Mouse (Mus musculus) kidney, embryonic 16.5 days (tissue): ENCODE measurements around the gene Zfp335. TPM values are rescaled to one million over a fixed set of nuclear protein-coding genes. Genes with fewer than 3 reads are reported as not detected.

ENCODE experiments used
- ATAC-seq: fragments of 200-750 bp; cut with Nextera tagmentation; 2 replicates; pipeline ENCODE4 v1.8.0; 2017; ENCODE audit warnings: moderate TSS enrichment; ENCODE audit not compliant: low FRiP score, low TSS enrichment
- H3K27ac ChIP-seq: fragments of 300-500 bp; sonication (generic); 2 replicates; pipeline ENCODE4 v1.5.1; 2014; ENCODE audit warnings: low read length
- H3K27me3 ChIP-seq: fragments of 300-500 bp; sonication (generic); 2 replicates; pipeline ENCODE4 v1.6.1; 2014; ENCODE audit warnings: low read length, control low read depth, mixed read lengths; ENCODE audit not compliant: insufficient read depth
- H3K36me3 ChIP-seq: fragments of 300-500 bp; sonication (generic); 2 replicates; pipeline ENCODE4 v1.6.1; 2014; ENCODE audit warnings: low read length, control low read depth, mixed read lengths; ENCODE audit not compliant: insufficient read depth
- H3K4me1 ChIP-seq: fragments of 300-500 bp; sonication (generic); 2 replicates; pipeline ENCODE4 v1.6.1; 2014; ENCODE audit warnings: low read length, control low read depth, mixed read lengths; ENCODE audit not compliant: insufficient read depth
- H3K4me2 ChIP-seq: fragments of 300-500 bp; sonication (generic); replicated peaks from 2 replicates; pipeline ENCODE4 v1.6.1; 2014; ENCODE audit warnings: low read depth, low read length
- H3K4me3 ChIP-seq: fragments of 300-500 bp; sonication (generic); 2 replicates; pipeline ENCODE4 v1.5.1; 2014; ENCODE audit warnings: mild to moderate bottlenecking, low read length
- H3K9ac ChIP-seq: fragments of 300-500 bp; sonication (generic); replicated peaks from 2 replicates; pipeline ENCODE4 v1.6.1; 2014; ENCODE audit warnings: low read length
- H3K9me3 ChIP-seq: fragments of 300-500 bp; sonication (generic); 2 replicates; pipeline ENCODE4 v1.6.1; 2016; ENCODE audit warnings: low read length, control low read depth
- WGBS: fragments of 180-500 bp; shearing (Covaris S2); extraction: QIAGEN DNeasy Blood & Tissue Kit; methylation state at CpG from one replicate; pipeline ENCODE4 v1.1.7; 2014; 5-methylcytosine and 5-hydroxymethylcytosine counted together
- polyA plus RNA-seq: library from polyadenylated mRNA; unstranded; fragments of >200 nt; fragmentation: Nextera tagmentation; extraction: Ambion mirVana; gene quantifications from 2 replicates; pipeline ENCODE4 v1.2.1, GENCODE M21; 2015

The Zfp335 gene
- polyA plus RNA-seq, 1 experiment from 2014 or later: 15.1 TPM

GRCm38 (mm10) chr2:164948962-164949361 lies 37.4 kb upstream of the Zfp335 start:
- Histone ChIP-seq H3K4me3 (peak overlapping the region; percentile 22), H3K27me3 (peaks cover 68% of the 10 kb centered on the region), H3K4me1 (peaks cover 10% of the 10 kb centered on the region), H3K9me3 (0 out of 2 replicates have a peak, but pooled peaks cover 4% of the 10 kb centered on the region), H3K9ac (no peak overlapping the region), H3K36me3 (no peaks in the 10 kb centered on the region), H3K4me2 (peak overlapping the region; percentile 40), H3K27ac (no peak overlapping the region)
- 6% methylated on average over 25 of the region's 25 CpGs for WGBS
- no peak for ATAC-seq

DNA sequence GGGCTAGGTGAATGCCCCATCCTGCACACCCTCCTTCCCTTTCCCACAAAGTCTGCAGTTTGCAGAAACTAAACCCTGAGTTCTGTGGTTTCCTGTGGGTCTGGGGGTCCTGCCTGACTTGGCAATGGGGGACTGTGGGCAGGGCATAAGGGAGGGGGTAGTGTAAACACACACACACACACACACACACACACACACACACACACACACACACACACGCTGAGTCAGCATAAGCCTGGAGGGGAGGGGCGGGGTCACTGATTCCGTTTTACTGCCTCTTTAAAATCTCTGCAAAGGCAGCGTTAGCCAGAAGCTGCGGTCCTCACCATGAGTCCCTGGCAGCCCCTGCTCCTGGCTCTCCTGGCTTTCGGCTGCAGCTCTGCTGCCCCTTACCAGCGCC lies 36.4 kb upstream of the Zfp335 start:
- no peaks in the 10 kb centered on the region for H3K36me3 ChIP-seq
- H3K4me2 ChIP-seq: no peak overlapping the region
- peaks cover 66% of the 10 kb centered on the region for H3K27me3 ChIP-seq
- H3K27ac ChIP-seq: no peak overlapping the region
- H3K9ac ChIP-seq: no peak overlapping the region
- 3% methylated on average over 7 of the region's 7 CpGs for WGBS
- 0 out of 2 replicates have a peak, but pooled peaks cover 4% of the 10 kb centered on the region for H3K9me3 ChIP-seq
- ATAC-seq: no peak
- H3K4me1 ChIP-seq: peaks cover 7% of the 10 kb centered on the region
- no peak overlapping the region for H3K4me3 ChIP-seq

DNA sequence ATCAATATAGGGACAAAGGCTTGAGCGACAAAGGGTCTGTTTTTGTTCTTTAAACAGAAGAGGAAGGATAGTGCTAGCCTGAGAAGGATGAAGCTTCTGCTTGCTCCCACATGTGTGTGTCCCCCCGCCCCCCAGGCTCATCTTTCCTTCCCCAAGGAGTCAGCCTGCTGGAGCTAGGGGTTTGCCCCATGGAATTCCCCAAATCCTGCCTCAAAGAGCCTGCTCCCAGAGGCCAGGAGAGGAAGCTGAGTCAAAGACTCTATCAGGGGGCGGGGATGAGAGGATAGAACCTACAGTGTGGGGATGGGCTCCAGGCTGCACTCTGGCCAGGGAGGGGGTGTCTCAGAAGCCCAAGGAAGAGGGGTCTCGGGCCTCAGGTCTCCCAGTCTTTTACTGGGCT lies 35.9 kb upstream of the Zfp335 start:
- no peak overlapping the region for H3K4me2 ChIP-seq
- H3K4me3 ChIP-seq: no peak overlapping the region
- peaks cover 61% of the 10 kb centered on the region for H3K27me3 ChIP-seq
- no peaks in the 10 kb centered on the region for H3K36me3 ChIP-seq
- ATAC-seq: no peak
- H3K9me3 ChIP-seq: 0 out of 2 replicates have a peak, but pooled peaks cover 4% of the 10 kb centered on the region
- peaks cover 7% of the 10 kb centered on the region; the same call in 1 of the 2 replicates for H3K4me1 ChIP-seq
- 42% methylated on average over 4 of the region's 4 CpGs for WGBS
- no peak overlapping the region for H3K27ac ChIP-seq
- no peak overlapping the region for H3K9ac ChIP-seq

- H3K4me2 ChIP-seq: no peak overlapping the region
- H3K27me3 ChIP-seq: peaks cover 17% of the 10 kb centered on the region
- H3K4me3 ChIP-seq: no peak overlapping the region
- no peak overlapping the region for H3K27ac ChIP-seq
- WGBS: 28% methylated on average over 5 of the region's 5 CpGs
- peaks cover 38% of the 10 kb centered on the region for H3K4me1 ChIP-seq
- no peaks in the 10 kb centered on the region for H3K36me3 ChIP-seq
- ATAC-seq: no peak
- no peaks in the 10 kb centered on the region for H3K9me3 ChIP-seq
- no peak overlapping the region for H3K9ac ChIP-seq
Measured at GRCm38 (mm10) chr2:164942692-164943290, 31.2 kb upstream of the Zfp335 start.

- Histone ChIP-seq H3K4me2 (no peak within 1 kb of the TSS; the same call in 1 of the 2 replicates), H3K27me3 (peaks cover 5% of the 10 kb centered on the region), H3K27ac (no peak within 1 kb of the TSS), H3K4me1 (peaks cover 38% of the 10 kb centered on the region), H3K4me3 (no peak within 1 kb of the TSS), H3K9ac (no peak within 1 kb of the TSS), H3K36me3 (no peaks in the 10 kb centered on the region), H3K9me3 (no peaks in the 10 kb centered on the region)
- no peak for ATAC-seq
- 11% methylated on average over 10 of the region's 10 CpGs for WGBS
Measured at GRCm38 (mm10) chr2:164940140-164940830, 28.7 kb upstream of the Zfp335 start, which contains the start of gene Mmp9. Gene Mmp9 (plus strand): TSS chr2:164940780.

DNA sequence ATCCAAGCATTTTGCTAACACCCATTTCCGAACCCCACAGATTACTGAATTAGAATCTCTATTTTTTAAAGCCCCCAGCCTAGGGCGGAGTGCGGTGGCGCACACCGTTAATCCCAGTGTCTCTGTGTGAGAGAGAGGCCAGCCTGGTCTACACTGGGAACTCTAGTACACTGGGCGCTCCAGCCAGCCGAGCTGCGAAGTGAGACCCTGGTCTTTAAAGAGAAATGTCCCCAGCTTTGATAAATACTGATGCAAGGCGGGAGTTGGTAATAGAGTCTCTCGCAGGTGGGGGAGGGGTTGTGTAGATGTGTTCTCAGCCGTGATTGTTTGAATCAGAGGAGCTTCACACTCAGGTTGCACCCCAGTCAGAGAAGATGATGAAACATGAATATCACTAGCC lies 27.5 kb upstream of the Zfp335 start:
- peaks cover 38% of the 10 kb centered on the region for H3K4me1 ChIP-seq
- peaks cover 5% of the 10 kb centered on the region; the same call in 1 of the 2 replicates for H3K27me3 ChIP-seq
- ATAC-seq: 0 out of 2 replicates have a peak, but pooled peaks have one; percentile 47
- 1% methylated on average over 11 of the region's 11 CpGs for WGBS
- H3K27ac ChIP-seq: no peak overlapping the region
- peak overlapping the region; percentile 39 for H3K4me3 ChIP-seq
- no peaks in the 10 kb centered on the region for H3K36me3 ChIP-seq
- peak overlapping the region; percentile 65 for H3K4me2 ChIP-seq
- peak overlapping the region; percentile 17 for H3K9ac ChIP-seq
- H3K9me3 ChIP-seq: no peaks in the 10 kb centered on the region

GRCm38 (mm10) chr2:164938146-164939091 lies 26.9 kb upstream of the Zfp335 start:
- Histone ChIP-seq H3K9ac (peak overlapping the region; percentile 17), H3K9me3 (no peaks in the 10 kb centered on the region), H3K4me2 (peak overlapping the region; percentile 65), H3K27ac (no peak overlapping the region), H3K4me1 (peaks cover 38% of the 10 kb centered on the region), H3K36me3 (no peaks in the 10 kb centered on the region), H3K4me3 (peak overlapping the region; percentile 39), H3K27me3 (peaks cover 5% of the 10 kb centered on the region; the same call in 1 of the 2 replicates)
- peak; percentile 87 for ATAC-seq
- 2% methylated on average over 39 of the region's 39 CpGs for WGBS

- no peak overlapping the region for H3K9ac ChIP-seq
- H3K36me3 ChIP-seq: no peaks in the 10 kb centered on the region
- no peak overlapping the region for H3K27ac ChIP-seq
- H3K4me1 ChIP-seq: peaks cover 30% of the 10 kb centered on the region
- ATAC-seq: no peak
- H3K4me3 ChIP-seq: no peak overlapping the region
- WGBS: 68% methylated on average over 4 of the region's 4 CpGs
- no peak overlapping the region for H3K4me2 ChIP-seq
- peaks cover 8% of the 10 kb centered on the region; the same call in 1 of the 2 replicates for H3K27me3 ChIP-seq
- H3K9me3 ChIP-seq: no peaks in the 10 kb centered on the region
Measured at GRCm38 (mm10) chr2:164935991-164936390, 24.4 kb upstream of the Zfp335 start.

DNA sequence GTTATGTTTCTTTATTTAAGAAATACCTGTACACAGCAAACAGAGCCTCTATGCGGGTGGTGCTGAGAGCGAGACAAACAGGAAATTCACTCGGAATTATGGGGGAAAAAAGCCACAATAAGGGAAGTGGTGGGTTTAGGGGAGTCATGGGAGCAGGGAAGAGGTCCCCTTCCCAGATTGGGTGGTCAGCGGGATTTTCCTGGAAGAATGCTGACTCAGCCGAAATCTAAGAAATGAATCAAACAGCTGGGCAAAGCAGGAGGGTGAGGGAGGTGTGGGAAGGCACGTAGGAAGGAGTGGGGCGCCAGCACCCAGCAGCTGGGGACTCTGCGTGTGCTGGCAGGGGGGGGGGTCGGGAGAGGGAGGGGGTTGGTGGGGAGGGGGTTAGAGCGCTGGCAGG lies 22.0 kb upstream of the Zfp335 start:
- H3K9me3 ChIP-seq: no peaks in the 10 kb centered on the region
- H3K27me3 ChIP-seq: 0 out of 2 replicates have a peak, but pooled peaks cover 12% of the 10 kb centered on the region
- no peak overlapping the region for H3K9ac ChIP-seq
- H3K4me1 ChIP-seq: peaks cover 7% of the 10 kb centered on the region; the same call in 1 of the 2 replicates
- H3K27ac ChIP-seq: no peak overlapping the region
- no peak overlapping the region for H3K4me2 ChIP-seq
- H3K4me3 ChIP-seq: no peak overlapping the region
- no peaks in the 10 kb centered on the region for H3K36me3 ChIP-seq
- no peak for ATAC-seq
- 44% methylated on average over 7 of the region's 10 CpGs for WGBS
